Mouse (Mus musculus) right cerebral cortex, adult 2 months (tissue): ENCODE measurements at regions not wholly inside any gene's neighbourhood (a gene's known extent, or its start where the extent isn't known, plus 50 kb on each side); places are given as distances from the start of the nearest gene placed in this dataset.

Experiments used
- DNase-seq, 2 experiments: peaks; one replicate each; pipeline ENCODE4 v3.0.0; 2021 to 2022; ENCODE audit warnings: low spot score in 2 of 2

DNA sequence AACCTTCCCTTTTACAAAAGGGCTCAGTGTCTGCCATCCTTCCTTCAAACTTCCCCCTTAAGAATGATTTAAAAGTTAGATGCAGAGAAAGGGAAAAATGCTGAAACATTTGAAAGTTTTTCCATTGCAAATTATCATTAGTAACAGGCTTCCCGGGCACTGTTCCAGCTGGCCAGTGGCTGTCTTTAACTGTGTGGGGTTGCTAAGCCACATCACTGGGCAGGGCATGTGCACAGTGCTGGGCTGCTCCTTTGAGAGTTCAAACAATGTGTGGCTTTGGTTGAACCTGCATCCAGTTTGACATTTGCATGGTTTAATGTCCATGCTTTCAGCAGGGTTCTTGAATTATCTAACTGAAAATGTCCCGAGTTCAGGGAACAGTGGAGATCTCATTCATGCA is 512.1 kb upstream of the Id2 start:
- DNase-seq = no peak

DNA sequence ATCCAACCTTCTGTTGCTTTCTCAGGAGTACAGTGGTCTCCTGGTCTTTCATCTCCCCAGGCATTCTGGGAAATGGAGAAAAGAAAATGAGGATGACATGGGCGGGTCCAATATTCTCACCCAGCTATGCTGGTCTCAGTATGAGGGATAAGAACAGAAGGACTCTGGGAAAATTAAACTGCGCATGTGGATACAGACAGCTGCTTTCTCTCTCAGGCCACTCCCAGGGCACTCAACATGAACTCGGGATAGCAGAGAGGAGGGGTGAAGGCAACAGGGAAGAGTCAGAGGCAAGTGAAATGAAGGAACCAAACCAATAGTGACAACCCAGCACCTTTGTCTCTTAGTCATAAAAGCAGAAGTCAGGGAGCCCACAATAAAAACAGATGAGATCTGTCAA is 508.5 kb upstream of the Id2 start:
- no peak for DNase-seq

DNA sequence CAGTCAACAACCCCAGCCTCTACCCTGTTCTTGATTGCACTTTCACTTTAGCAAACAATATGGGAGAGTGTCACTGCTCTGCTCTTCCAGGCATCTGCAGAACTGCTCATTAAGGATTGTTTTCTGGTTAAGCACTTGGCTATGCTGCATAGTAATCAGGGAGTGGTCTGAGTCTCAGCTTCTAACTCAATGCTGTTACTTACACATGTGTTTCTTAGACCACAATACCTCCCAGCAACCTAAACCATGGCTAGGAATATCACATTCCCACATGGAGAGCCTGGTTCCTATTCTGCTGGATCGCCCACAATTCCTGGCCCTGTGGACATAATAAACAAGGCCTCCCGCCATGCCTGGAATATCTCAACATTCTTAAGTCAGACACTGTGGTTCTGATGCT is 493.3 kb upstream of the Id2 start:
- DNase-seq = no peak

DNA sequence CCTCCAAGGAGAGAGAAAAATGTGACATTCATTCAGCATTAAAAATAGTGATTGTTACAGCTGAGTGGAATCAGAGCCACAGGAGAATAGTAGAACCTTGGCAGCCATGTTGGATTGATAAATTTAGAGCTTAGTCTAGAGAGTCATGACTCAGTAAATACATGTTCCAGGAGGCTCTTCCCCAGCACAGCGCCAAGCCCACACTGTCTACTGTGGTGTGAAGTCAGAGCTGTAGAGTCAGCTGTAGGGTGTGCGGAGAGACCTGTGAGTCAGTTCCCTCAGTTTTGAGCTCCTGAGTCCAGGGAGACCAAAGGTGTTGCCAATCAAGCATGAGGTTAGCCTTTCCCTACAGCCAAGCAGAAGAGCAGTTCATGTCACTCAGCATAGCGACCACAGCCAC is 488.8 kb upstream of the Id2 start:
- DNase-seq = peak in 1 of 2 experiments; percentile 26

DNA sequence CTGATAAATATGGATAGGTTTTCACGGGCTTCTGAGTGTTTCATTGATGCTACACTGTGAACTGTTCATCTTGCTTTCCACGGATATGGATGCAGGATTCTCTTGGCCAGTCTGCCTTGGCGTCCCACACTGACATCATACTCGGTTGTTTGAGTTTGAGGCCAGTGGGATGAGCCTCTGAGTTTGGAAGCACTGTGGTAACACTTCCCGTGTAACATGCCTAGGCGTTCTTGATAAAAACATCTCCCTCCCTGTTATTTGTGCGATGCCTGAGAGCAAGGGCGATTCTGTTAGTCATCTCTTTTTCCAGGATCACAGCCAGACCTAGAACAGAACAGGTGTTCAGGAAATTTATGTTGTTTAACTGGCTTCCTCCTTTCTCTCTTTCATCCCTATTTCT is 482.5 kb upstream of the Id2 start:
- DNase-seq = peak; percentile 46 to 71

DNA sequence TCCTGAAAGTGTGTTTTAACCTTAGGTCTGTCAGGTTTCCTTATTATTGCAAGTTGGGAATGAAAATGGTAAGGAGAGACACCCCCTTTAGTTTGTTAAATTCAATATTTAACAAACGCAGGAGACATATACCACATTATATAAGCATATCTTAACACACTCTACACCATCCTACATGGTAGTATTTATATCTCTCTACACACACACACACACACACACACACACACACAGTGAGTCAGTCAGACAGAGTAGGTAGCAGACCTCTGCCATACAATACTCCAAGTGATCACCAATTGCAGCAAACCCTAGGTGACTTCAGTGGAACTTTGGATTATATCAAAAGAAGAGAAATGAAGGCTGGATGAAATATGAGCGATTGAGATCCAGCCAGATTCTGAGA is 468.2 kb upstream of the Id2 start:
- peak in 1 of 2 experiments; percentile 37 for DNase-seq

DNA sequence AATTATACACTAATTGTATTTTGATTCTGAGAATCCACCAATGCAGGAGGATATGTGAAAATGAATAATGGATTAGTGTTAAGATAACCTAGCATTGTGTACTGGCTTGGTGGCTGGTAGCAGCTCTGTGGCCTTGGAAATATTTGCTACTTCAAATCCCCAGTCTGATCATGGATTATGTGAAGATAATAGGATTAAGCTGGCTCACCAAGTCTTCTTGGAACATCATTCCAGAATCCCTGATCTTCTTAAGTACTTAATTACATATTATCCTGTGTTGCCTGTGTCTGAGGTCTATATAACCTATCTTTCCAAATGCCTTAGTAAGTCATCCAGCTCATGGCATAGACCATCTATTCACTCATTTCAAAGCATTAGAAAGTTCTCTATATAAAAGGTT is 462.7 kb upstream of the Id2 start:
- DNase-seq = no peak

DNA sequence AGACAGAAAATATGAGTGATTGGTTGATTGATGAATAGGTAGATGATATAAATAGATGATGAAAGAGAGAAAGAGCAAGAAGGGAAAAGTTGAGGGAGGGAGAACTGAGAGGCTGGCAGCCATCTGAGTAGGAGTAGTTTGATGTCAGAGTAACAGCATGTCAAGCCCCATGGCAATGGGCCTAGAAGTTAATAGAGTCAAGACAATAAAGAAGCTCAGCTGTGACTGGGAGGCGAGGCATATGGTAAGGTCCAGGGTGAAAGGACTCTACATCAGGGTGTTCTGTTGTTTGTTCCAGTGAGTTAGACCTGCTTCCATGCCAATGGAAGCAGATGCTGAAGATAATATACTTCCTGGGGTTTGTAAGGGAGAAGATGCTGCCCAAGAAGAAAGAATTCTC is 456.7 kb upstream of the Id2 start:
- no peak for DNase-seq

DNA sequence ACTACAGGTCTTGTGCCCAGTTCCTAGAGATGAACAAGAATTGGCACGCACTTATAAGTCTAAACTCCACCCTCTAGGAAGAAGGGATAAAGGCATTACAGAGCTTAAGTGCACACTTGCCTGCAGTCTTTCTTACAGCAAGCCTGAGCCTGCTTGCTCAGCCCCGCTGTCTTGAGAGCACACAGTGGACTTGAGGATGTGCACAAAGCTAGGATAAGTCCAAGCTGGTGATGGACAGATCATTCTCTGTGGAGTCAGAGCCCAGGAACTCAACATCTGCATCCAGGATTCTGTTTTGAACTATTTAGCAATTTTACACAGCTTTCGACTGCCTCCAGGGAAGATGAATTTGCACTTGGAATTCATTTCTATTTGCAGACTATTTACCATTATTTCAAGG is 452.8 kb upstream of the Id2 start:
- no peak for DNase-seq

DNA sequence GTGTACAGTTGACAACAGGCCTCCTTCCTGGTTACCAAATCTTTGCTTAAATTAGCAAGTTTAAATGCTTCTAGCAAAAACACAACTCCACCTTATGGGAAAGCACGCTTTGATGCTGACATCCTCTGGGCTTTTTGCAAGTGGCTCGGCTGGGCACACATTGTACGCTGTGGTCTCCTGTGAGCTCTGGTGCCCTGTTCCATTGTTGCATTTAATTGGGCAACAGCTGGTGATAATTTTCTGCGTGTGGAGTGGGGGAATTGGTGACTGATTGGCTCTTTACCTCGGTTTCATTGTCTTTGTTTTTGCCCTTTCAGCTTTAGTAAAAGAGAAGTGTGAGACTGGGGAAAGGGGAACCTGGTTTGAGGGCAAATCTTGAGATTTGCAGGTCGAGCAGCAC is 447.3 kb upstream of the Id2 start:
- DNase-seq = no peak

DNA sequence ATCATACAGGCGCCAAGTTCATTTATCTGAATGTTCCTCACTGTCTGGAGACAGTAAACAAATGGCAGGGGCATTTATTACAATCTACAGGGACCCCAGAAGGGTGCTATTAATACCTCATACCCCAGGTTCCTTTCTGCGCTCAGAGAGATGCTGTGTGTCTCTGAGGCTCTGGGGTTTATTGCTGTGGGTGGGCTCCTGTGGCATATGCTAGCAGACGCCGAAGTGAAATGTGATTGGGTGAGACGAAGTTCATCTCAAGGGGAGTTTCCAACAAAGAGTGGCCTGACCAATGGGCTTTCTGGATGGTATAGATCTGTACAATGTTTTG is 437.6 kb upstream of the Id2 start:
- no peak for DNase-seq

DNA sequence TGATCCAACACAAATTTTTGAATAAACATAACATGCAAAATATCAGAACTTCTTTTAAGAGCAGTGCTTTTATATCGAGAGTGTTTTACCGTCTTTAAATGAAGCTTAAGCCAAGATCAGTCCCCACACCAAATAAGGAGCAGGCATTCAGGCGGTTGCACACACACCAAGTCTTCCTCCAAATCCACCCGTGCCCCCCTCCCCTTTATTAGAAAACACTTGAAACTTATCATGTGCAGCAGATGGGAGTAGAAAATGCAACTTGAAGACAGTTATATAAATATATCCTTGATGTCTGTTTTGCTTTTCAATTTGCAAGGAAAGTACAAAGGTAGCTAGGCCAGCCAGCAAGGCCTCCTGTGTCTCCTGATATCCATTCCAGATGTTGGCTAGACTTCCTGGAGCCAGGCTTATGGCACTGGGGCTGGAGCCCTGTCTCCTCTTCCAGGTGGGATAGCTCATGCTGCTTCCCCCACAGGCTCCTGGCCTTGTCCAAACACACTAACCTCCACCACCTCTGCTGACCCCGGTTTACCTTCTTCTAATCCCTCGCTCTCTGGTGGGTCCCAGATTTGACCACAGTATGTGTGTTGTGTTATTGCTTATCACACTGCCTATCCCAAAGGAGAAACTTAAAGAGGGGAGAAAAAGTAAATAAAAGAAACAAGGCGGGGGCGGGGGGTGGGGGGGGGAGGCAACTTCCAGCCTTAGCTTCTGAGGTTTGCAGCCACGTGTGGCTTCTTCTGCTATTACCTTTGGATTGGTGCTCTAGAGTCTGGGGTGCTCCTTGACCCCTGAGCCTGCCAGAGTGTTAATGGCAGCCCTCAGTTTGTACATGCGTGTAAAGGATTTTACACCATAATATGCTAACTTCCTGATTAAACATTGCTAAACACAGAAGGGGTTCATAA is 437.0 kb upstream of the Id2 start:
- no peak for DNase-seq

DNA sequence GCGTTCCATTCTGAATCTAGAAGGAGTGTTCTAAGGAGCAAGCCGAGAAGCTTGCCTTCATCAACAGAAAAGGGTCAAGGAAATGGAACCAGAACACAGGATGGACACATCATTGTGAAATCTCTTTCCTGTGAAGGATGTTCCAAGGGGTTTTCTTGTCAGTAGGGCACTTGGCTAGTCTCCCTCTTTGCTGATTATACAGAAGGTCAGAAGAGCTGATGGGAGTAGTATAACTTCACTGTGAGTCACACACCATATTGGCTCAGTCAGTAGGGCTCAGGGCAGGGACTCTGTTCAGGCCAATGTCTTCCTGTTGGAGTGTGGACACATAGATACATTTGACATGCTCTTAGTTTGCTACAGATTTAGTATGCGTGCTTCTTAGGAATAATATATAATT is 433.5 kb upstream of the Id2 start:
- DNase-seq = no peak

DNA sequence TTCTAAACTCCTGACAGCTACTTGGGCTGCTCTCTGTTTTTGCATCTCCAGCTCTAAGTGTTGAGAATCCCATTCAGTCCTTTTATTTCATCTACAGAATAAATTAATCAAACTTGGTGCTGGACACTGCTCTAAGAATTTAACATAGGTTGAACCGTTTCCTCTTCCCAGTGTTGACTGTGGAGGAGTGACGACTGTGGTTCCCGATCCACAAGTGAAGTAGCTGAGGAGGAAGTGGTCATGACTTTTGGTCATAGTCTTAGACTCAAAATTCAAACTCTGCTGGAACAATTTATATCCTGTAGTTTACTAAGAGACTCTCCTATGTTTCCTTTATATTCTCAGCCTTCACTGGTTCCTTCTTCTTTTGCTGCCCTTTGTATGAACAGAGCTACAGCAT is 432.6 kb upstream of the Id2 start:
- DNase-seq = no peak

DNA sequence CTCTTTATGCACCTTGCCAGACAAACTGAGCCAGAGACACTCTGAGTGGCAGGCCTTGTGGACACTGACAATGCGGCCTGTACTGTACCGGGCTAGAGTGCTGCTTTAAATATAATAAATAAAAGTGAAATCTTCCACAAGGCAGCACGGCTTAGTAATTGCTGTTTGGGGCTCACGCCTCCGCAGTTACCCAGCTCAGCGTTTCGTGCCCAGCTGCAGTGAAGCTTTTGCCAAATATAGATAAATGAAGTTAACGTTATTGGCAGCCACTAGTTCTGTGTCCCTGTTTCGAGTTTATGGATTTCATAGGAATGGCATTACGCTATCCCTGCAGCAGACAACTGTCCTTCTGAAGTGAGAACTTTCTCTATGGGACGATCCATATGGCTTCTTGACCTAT is 429.7 kb upstream of the Id2 start:
- DNase-seq = peak; percentile 57 to 68

DNA sequence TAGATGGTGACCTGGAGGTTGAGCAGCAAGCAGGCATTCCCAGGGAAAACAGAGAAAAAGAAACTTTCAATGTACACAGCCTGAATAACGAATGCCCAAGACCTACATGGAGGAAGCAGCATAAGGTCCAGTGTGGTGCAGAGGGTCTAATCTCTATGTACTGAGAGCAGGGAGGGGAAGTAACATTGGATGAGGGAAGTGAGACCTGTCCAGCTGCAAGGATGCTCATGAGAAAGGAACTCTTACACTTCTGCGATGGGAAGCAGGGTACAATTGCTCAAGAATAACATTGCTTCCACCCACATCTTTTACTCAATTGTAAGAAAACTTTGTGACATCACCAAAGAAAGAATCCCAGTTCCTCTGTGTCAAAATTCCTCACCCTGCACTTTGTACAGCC is 419.8 kb upstream of the Id2 start:
- DNase-seq = no peak

DNA sequence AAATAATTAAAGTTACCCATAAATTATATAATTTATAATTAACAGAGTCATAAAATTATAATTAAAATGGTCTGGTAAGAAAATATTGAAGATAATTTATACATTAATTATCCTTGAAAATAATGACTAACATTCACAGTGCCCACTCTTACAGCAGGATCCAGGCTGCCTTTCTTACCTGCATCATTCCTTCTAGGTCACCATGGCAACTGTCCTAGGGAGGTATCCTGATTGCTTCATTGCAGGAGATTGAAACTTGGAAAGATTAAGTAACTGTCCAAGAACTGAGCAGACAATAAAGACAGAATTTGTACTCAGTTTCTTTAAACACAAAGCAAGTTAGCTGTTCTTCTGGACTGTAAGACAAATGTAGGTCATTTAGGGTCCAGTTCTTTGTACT is 416.7 kb upstream of the Id2 start:
- DNase-seq = no peak

DNA sequence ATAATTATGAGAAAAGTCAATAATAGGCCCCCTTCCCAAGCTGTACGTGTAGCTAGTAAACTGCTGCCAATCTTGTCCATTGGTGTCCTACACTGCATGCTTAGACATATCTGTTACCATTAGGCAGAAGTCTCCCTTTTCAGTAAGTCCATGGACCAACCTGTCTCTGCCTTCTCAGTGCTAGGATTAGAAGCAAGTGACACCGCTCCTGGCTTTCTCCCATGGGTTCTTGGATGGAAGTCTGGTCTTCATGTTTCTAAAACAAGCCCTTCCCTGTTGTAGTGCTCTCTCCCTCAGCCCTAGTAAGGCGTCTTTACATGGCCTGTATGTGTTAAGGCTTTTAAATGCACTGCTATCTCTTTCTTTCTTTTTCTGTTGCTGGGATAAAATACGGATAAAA is 412.7 kb upstream of the Id2 start:
- DNase-seq = no peak

DNA sequence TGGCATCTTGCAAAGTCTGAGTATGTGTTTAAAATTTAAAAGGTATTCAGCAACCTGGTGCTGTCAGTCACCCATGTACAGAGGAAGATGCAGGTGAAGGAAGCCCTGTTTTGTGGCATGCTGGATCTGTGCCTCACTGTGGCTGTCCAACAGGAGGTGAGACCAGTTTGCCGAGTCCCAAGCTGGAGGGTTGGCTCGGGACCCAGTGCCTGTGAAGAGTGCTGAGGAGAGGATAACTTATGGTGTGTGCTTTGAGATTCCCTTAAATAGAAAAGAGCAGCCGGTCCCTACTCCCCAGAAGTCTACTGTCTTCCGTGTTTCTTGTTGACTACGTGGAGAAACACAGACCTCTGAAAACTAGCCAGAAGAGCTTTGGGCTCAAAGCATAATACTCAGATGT is 396.3 kb upstream of the Id2 start:
- DNase-seq = no peak

DNA sequence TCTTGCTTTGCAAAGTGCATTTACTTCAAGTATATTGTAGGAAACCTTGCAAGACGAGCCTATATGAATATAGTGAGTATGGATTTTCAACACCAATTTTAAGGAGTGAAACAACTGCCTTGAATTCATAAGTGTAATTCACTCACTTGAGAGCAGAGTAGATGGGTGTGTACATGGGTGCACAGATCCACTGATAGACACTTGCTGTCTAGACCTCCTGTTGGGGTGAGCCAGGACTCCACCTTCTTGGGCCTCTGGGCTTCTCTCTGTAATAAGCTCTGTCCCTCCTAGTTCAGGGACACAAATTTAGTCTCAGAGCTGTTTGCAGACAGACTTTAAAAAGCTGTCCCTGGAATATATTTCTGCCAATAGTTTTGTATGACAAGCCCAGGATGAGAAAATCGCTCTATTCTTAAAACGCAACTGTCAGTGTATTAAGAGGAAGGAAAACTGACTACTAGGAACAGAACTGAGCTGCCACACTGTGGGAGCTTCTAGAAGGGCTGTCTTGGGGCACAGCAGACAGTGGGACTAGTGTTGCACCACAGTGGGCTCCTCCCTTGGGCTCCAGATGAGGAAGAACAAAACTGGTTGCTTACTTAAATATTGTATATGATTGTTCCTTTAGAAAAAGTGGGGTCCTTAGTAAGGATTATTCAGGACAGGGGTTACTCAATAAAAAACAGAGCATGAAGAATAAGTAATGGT is 395.7 kb upstream of the Id2 start:
- no peak for DNase-seq

DNA sequence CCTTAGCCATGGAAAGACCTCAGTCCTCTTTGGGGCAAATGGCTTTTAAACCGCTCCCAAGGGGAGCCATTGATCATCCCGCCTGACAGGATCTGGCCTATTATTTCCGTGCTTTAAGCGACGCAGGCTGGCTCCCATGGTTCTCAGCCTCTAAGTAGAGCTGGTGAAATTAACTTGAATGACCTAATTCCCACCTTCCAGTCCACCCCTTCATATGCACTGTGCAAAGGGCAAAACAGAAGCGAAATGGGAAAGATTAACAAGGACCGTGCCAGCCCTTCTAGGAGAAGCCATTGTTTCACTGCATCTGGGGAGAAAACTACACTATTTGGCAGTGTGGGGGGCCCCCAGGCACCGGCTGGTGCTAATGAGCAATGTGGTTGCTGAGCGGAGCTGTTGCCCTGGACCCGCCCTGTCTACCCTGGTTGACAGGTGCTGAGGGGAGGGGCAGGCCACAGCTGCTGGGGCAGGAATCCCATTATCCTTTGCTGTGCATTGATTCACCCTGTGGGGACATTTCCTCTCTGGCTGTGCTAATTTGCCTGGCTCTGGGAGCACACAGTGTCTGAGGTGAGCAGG is 378.3 kb upstream of the Id2 start:
- no peak for DNase-seq

DNA sequence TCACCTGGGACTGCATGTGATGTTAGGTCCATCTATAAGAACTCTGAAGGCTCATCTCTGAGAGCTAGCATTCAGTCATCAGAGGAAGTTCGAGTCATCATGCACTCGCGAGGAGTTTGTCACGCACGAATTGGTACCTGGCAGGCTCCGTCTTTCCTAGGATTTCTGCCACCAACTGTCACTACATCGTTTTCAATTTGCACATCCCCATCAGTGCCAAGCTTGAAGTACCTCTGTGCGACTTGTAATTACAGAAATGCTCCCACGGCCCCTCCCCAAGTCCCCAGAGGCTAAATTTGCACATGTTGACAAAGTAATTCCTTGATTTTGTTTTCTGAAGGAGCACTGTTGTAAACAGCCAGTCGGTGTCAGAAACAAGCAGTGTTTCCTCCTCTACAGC is 372.2 kb upstream of the Id2 start:
- peak in 1 of 2 experiments; percentile 21 for DNase-seq

DNA sequence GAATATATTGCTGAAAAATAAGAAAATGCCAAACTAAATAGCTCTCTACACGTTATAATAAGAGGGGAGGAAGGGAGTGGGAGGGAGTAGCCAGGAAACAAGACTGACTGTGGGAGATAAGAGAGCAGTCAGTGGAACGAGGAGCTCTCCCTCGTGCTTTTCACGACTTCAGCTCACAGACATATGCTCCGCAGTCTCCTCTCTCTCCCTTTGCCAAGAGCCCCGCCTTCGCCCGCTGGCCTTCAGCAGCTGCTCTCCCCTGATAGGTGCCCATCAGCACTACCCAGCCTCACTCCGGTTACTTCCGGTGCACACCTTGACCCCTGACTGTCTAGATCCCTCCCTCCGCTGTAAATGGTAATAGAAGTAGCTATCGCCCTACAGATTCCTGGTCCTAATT is 370.8 kb upstream of the Id2 start:
- DNase-seq = peak; percentile 62 to 65
